Mouse (Mus musculus): ENCODE data around the gene Fbxw21. TPM values are rescaled to one million over a fixed set of nuclear protein-coding genes. Genes with fewer than 3 reads are reported as not detected.
"Not testable (repeated sequence)": the region's sequence is repeated elsewhere in the genome, so short reads cannot be mapped to it uniquely, and the experiment has no call there.

The Fbxw21 gene
- total and polyA plus RNA-seq, 2 experiments from 2014 or later: not detected

DNA sequence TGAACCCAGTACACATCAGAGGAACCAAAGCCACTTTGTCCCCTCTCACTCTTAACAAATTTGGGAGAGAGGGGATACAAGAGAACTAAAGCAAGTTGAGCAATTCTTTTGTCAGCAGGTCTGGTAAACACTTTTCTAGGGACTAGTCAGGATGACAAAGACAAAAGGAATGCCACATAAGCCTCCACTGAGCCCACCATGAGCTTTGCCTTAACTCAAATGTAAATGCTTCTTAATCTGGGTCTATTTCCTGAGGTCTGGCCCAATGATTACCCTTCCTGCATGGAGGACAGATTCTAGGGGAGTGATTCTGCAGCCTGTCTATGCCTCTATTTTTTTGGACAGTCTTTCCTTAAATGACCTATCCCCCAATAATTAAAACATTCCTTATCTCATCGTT, 14.5 kb upstream of the Fbxw21 start:
- 63% methylated on average over 1 of the region's 1 CpGs for WGBS
- H3K9me3 ChIP-seq (replicated peaks; ENCODE audit: control insufficient read depth, low read length): peaks cover 11% of the 10 kb centered on the region; the same call in 1 of the 2 replicates

DNA sequence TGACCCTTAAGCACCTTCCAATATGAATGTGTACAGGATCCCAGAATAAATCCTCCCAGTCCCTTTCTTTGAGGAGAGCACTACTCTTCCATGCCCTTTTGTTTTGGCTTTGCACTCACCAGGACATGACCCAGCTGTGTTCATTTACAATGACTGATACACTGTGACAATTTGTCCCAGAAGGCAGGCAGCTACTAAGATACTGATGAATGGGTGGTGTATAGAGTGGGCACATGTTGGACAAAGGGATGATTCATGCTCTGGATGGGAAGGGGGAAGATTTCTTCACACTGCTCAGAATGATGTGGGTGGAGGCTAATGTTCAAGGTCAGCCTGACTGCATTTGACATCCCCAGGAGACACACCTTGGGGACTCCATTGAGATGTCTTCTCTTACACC, 5.5 kb upstream of the Fbxw21 start:
- H3K4me1 ChIP-seq (ENCODE audit: control insufficient read depth, insufficient read depth): no peaks in the 10 kb centered on the region
- no peak overlapping the region for H3K9ac ChIP-seq (replicated peaks; ENCODE audit: low read depth, low read length)
- H3K27me3 ChIP-seq (ENCODE audit: control insufficient read depth, insufficient read depth, low read length): no peaks in the 10 kb centered on the region
- no peak overlapping the region for H3K4me3 ChIP-seq (ENCODE audit: low read depth, low read length)
- TF ChIP-seq EP300 (IDR thresholded peaks at IDR 0.05; ENCODE audit: low read depth) (no peak), CTCF (IDR thresholded peaks at IDR 0.05; ENCODE audit: low read depth) (no peak)
- DNase-seq (ENCODE audit: low spot score) (no peak), ATAC-seq (ENCODE audit: insufficient read depth, low read depth) (no peak)
- H3K4me2 ChIP-seq (ENCODE audit: low read depth, low read length): no peak overlapping the region
- no peaks in the 10 kb centered on the region for H3K9me3 ChIP-seq (replicated peaks; ENCODE audit: control insufficient read depth, low read length)
- H3K27ac ChIP-seq (ENCODE audit: low read depth): no peak overlapping the region
- H3K36me3 ChIP-seq (replicated peaks; ENCODE audit: control insufficient read depth, insufficient read depth, low read length): no peaks in the 10 kb centered on the region

More for the DNA sequence above, 14.5 kb upstream of the Fbxw21 start:
- Histone ChIP-seq H3K27me3 (ENCODE audit: control insufficient read depth, insufficient read depth, low read length) (no peaks in the 10 kb centered on the region), H3K9ac (replicated peaks; ENCODE audit: low read depth, low read length) (no peak overlapping the region), H3K4me2 (ENCODE audit: low read depth, low read length) (no peak overlapping the region), H3K4me3 (ENCODE audit: low read depth, low read length) (no peak overlapping the region), H3K36me3 (replicated peaks; ENCODE audit: control insufficient read depth, insufficient read depth, low read length) (no peaks in the 10 kb centered on the region), H3K27ac (ENCODE audit: low read depth) (no peak overlapping the region), H3K4me1 (ENCODE audit: control insufficient read depth, insufficient read depth) (no peaks in the 10 kb centered on the region)
- ATAC-seq (ENCODE audit: insufficient read depth, low read depth) (no peak), DNase-seq (ENCODE audit: low spot score) (no peak)
- no peak for TF ChIP-seq EP300 (IDR thresholded peaks at IDR 0.05; ENCODE audit: low read depth)
- no peak for TF ChIP-seq CTCF (IDR thresholded peaks at IDR 0.05; ENCODE audit: low read depth)

DNA sequence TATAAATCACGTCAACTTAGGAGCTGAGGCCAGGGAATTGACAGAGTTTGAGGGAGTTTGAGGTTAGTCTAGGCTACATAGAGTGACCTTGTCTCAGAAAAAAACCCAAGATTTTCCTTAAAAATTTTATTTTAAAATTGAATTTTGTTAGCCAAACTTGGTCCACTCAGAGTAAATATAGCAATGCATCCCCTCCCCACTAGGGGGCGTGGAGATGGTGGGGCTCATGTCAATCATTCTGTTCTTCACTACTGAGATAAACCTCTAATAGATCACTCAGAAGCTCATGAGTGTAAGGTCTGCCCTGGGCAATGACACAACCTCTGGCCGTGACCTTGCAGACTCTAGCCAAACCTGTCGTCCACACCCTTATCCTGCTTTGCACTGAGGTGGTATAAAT, 21.4 kb downstream of the Fbxw21 start:
- H3K9ac ChIP-seq (replicated peaks; ENCODE audit: low read depth, low read length); H3K27ac ChIP-seq (ENCODE audit: low read depth); H3K27me3 ChIP-seq (ENCODE audit: control insufficient read depth, insufficient read depth, low read length); H3K9me3 ChIP-seq (replicated peaks; ENCODE audit: control insufficient read depth, low read length); ATAC-seq (ENCODE audit: insufficient read depth, low read depth); H3K4me3 ChIP-seq (ENCODE audit: low read depth, low read length); DNase-seq (ENCODE audit: low spot score); H3K4me2 ChIP-seq (ENCODE audit: low read depth, low read length); H3K4me1 ChIP-seq (ENCODE audit: control insufficient read depth, insufficient read depth); H3K36me3 ChIP-seq (replicated peaks; ENCODE audit: control insufficient read depth, insufficient read depth, low read length): not testable (repeated sequence)
- 63% methylated on average over 4 of the region's 4 CpGs for WGBS
- TF ChIP-seq CTCF (IDR thresholded peaks at IDR 0.05; ENCODE audit: low read depth): 0 out of 2 replicates have a peak, but pooled peaks have one; percentile 3

DNA sequence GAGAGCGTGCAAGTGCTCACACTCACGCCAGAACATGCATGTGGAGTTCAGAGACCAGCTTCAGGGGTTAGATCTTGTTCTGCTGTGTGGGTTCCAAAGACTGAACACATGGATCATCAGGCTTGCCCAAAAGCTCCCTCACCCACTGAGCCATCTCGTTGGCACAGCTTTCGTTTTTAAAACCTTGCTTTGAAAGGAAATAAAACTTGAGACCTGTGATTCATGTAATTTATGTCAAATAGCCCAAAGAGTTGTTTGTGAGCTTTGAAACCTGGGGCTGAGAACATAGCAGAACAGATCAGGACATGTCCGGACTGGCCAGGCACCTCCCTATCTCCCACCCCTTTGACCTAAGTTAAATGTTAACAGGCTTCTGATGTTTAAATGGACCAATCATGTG, 31.8 kb downstream of the Fbxw21 start:
- Histone ChIP-seq H3K4me3 (ENCODE audit: low read depth, low read length) (no peak overlapping the region), H3K27me3 (ENCODE audit: control insufficient read depth, insufficient read depth, low read length) (no peaks in the 10 kb centered on the region), H3K27ac (ENCODE audit: low read depth) (no peak overlapping the region), H3K9me3 (replicated peaks; ENCODE audit: control insufficient read depth, low read length) (no peaks in the 10 kb centered on the region), H3K4me2 (ENCODE audit: low read depth, low read length) (no peak overlapping the region), H3K9ac (replicated peaks; ENCODE audit: low read depth, low read length) (no peak overlapping the region), H3K4me1 (ENCODE audit: control insufficient read depth, insufficient read depth) (no peaks in the 10 kb centered on the region), H3K36me3 (replicated peaks; ENCODE audit: control insufficient read depth, insufficient read depth, low read length) (no peaks in the 10 kb centered on the region)
- ATAC-seq (ENCODE audit: insufficient read depth, low read depth) (no peak), DNase-seq (ENCODE audit: low spot score) (no peak)
- no peak for TF ChIP-seq EP300 (IDR thresholded peaks at IDR 0.05; ENCODE audit: low read depth)
- WGBS: 84% methylated on average over 5 of the region's 5 CpGs

DNA sequence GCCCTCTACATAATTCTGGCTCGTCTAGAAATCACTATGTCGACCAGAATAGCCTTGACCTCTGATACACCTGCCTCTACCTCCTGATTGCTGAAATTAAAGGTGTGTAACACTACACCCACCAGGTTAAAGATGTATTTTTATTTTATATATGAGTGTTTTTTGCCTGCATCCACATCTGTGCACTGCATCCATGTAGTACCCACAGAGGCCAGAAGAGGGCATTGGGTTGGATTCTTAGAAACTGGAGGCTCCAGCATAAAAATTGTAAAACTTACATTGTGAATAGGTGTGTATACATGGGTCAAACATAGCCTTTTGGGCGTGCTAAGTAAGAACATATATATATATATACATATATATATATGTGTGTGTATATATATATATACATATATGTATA, 33.6 kb downstream of the Fbxw21 start:
- DNase-seq (ENCODE audit: low spot score): no peak

DNA sequence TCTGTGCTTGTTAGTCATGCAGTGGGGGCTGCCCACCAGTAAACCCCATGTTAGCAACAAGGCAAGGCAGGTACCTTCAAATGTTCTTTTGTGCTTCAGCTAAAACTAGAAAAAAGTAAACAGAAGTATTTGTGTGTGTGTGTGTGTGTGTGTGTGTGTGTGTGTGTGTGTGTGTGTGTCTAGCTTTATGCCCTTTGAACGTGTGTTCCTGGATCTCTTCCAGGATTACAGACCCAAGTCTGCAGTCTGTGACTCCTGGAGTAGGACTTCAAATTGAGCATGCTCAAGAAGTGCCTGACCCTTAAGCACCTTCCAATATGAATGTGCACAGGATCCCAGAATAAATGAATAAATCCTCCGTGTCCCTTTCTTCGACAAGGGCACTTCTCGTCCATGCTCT, 34.8 kb downstream of the Fbxw21 start:
- ATAC-seq (ENCODE audit: insufficient read depth, low read depth): no peak
- DNase-seq (ENCODE audit: low spot score): no peak
- 67% methylated on average over 4 of the region's 4 CpGs for WGBS

More for the DNA sequence above, 33.6 kb downstream of the Fbxw21 start:
- no peak overlapping the region for H3K4me2 ChIP-seq (ENCODE audit: low read depth, low read length)
- TF ChIP-seq EP300 (IDR thresholded peaks at IDR 0.05; ENCODE audit: low read depth): no peak
- TF ChIP-seq CTCF (IDR thresholded peaks at IDR 0.05; ENCODE audit: low read depth): peak; percentile 44
- no peak overlapping the region for H3K27ac ChIP-seq (ENCODE audit: low read depth)
- no peaks in the 10 kb centered on the region for H3K27me3 ChIP-seq (ENCODE audit: control insufficient read depth, insufficient read depth, low read length)
- H3K9ac ChIP-seq (replicated peaks; ENCODE audit: low read depth, low read length): no peak overlapping the region
- H3K4me1 ChIP-seq (ENCODE audit: control insufficient read depth, insufficient read depth): no peaks in the 10 kb centered on the region
- no peak overlapping the region for H3K4me3 ChIP-seq (ENCODE audit: low read depth, low read length)
- H3K9me3 ChIP-seq (replicated peaks; ENCODE audit: control insufficient read depth, low read length): no peaks in the 10 kb centered on the region
- WGBS: 60% methylated on average over 3 of the region's 3 CpGs
- no peaks in the 10 kb centered on the region for H3K36me3 ChIP-seq (replicated peaks; ENCODE audit: control insufficient read depth, insufficient read depth, low read length)
- ATAC-seq (ENCODE audit: insufficient read depth, low read depth): no peak

More for the DNA sequence above, 34.8 kb downstream of the Fbxw21 start:
- no peaks in the 10 kb centered on the region for H3K27me3 ChIP-seq (ENCODE audit: control insufficient read depth, insufficient read depth, low read length)
- TF ChIP-seq CTCF (IDR thresholded peaks at IDR 0.05; ENCODE audit: low read depth): no peak
- TF ChIP-seq EP300 (IDR thresholded peaks at IDR 0.05; ENCODE audit: low read depth): no peak
- no peak overlapping the region for H3K4me3 ChIP-seq (ENCODE audit: low read depth, low read length)
- H3K9me3 ChIP-seq (replicated peaks; ENCODE audit: control insufficient read depth, low read length): no peaks in the 10 kb centered on the region
- H3K27ac ChIP-seq (ENCODE audit: low read depth): no peak overlapping the region
- H3K9ac ChIP-seq (replicated peaks; ENCODE audit: low read depth, low read length): no peak overlapping the region
- no peaks in the 10 kb centered on the region for H3K36me3 ChIP-seq (replicated peaks; ENCODE audit: control insufficient read depth, insufficient read depth, low read length)
- H3K4me2 ChIP-seq (ENCODE audit: low read depth, low read length): no peak overlapping the region
- H3K4me1 ChIP-seq (ENCODE audit: control insufficient read depth, insufficient read depth): no peaks in the 10 kb centered on the region

Data from heart, postnatal 0 days (tissue).